Mouse (Mus musculus) heart, postnatal 0 days (tissue): ENCODE measurements around the gene Syvn1.

Source experiments
- CTCF ChIP-seq: IDR thresholded peaks from 2 replicates; pipeline ENCODE4 v1.5.1; 2016; ENCODE audit warnings: antibody characterized with exemption, control low read depth, low read depth
- EP300 ChIP-seq: IDR thresholded peaks from 2 replicates; pipeline ENCODE4 v1.6.1; 2016; ENCODE audit warnings: antibody characterized with exemption, low read depth

GRCm38 (mm10) chr19:6102169-6102853 is 55.9 kb downstream of the Syvn1 start:
- TF ChIP-seq CTCF (no peak), EP300 (no peak)
